Mouse (Mus musculus) adrenal gland, postnatal 36 days (tissue): ENCODE data around the gene Glb1. TPM values are rescaled to one million over a fixed set of nuclear protein-coding genes. Genes with fewer than 3 reads are reported as not detected.
A peak's percentile ranks its signal among the peaks of the same experiment; 100 is the strongest.
"Not testable (repeated sequence)": the region's sequence is repeated elsewhere in the genome, so short reads cannot be mapped to it uniquely, and the experiment has no call there.

ENCODE experiments used
- DNase-seq, 2 experiments: peaks; one replicate each; pipeline ENCODE4 v3.0.0; 2021; ENCODE audit warnings: mixed read lengths in 1 of 2
- total RNA-seq, 2 experiments: library from RNA; stranded (reverse); gene quantifications; 2 replicates each; pipeline ENCODE4 v1.2.3; 2021

Gene Glb1
- total RNA-seq, 2 experiments from 2014 or later = 29.1 to 32.1 TPM

DNA sequence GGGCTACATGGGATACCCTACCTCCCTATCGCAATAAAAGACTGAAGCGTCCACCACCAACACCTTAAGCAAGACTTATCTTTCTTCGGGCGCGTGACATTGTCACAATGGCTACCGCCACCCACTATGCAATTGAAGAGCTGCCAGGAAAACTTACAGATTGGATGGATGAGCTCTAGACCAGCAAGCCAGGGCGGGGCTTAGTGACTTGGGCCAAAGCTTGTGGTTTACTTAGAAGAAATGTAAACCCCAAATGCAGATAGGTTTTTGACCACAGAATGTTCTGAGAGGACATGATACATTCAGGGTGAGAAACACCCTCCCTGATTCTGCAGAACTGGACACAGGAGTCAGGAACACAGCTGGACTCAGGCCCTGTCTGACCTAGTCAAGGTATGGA is 100.2 kb downstream of the Glb1 start:
- no peak for DNase-seq

DNA sequence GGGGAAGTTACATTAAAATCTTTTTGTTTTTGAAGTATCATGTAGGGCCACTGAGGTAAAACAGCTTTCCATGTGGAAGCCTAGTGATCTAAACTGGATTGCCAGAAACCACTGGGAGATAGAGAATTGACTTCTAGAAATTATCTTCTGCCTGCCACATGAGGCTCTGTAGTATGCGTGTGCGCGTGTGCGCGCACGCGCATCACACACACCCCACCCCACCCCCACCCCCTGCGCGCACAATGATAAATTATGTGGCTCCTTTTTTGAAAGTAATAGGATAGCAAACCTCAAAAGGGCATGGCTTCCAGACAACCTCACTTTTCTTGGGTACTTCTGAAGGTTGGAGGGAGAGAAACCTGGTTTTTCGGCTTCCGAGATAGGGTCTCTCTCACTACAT is 101.0 kb downstream of the Glb1 start:
- DNase-seq = no peak

DNA sequence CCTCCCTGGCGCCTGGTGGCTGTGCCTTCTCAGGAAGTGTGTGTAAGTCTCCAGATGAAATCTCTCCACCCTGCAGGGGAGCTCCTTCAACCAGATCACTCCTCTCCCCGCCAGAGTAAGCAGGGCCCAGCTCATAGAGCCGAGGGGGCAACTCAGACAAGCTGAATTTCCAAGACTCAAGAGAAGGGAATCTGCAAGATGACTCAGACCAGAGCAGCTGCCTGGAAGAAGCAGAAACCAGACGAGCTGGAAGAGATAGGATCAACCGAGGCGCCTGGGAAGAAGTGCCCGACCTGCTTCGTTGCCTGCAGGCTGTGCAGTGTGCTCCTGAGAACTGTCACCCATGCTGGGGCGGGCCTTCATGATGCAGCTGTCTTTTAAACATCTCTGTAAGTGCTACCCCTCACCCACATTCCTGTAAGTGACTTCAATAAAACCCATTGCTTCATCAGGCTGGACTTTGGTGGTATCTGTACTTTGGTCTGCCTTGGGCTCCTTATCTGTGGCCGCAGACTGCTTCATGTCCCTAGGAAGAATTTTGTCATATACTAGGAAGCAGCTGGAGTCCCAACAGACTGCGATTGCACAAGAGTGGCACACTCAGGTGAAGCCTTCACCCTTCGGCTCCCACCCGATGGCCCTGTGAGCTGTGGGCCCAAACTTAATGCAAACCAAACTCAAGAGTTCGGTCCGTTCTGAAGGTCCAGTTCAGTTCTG is 102.0 kb downstream of the Glb1 start:
- no peak for DNase-seq

DNA sequence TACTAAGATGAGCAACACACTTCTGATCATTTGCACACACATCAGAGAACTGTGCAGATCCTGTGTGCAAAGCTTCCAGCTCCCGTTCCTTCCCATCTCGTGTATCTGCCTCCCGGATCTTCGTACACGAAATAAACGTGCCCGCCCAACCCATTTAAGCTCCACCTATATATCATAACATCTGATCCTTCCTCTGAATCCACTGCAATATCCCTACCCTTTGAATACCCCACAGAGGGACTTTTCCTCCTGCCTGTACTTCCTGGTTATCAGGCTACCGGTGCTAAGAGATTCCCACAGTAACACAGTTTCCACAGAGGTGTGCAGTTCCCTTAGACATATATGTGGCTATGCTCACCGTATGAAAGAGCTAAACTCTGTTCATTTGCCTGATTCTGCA is 103.9 kb downstream of the Glb1 start, which contains the start of gene Ccr4:
TSS of gene Ccr4 (minus strand) at position 101 of the 400 bp plus-strand sequence.
- no peak for DNase-seq

DNA sequence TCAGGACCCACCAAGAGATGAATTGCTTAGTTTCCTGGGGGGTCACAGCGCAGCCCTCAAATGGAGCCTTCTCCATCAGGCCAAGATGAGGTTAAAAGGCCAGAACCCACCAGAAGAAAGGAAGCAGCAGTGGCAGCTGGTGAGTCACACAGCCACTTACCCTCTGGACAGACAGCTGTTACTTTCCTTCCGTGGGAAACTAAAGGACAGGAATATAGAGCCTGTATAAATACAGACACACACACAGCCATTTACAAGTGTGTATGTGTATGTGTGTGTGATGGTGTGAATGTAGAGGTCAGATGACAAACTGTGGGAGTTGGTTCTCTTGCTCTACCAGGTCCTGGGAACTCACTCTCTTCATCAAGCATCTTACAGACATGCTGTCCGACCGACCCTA is 105.7 kb downstream of the Glb1 start:
- DNase-seq = no peak

DNA sequence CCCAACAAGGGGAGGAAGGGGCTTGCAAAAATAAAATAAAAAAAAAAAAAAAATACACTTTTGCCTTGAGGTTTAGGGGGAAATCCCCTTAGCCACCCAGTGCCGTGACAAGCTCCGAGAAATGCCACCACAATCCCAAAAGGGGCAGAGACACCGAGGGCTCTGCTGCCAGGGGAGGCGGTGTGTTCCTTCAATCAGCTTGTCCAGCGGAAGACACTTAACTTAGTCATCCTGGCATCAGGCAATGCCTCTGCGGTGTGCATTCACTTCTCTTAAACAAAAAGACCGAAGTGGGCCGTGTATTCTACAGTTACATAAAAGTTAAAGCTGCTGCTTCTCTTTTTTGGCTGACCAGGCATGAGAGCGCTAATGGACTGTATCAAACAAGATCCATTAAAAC is 106.5 kb downstream of the Glb1 start:
- no peak for DNase-seq

DNA sequence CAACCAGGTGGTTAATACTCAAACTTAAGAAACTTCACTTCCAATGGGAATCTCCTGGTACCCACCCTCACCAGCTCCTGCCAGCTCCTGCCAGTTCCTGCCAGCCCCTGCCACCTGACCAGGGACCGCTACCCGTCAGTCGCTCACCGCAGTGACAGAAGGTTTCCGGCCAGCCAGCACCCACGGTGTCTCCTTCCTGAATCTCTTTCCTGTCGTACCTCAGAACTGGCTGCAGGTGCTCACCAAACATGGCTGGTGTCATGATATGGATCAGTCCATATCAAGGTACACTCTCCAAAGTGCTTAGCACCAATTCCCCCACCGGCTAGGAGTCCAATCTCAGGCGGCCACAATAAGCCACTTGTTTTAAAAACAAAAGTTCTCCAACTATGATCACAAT is 108.9 kb downstream of the Glb1 start:
- DNase-seq = no peak

DNA sequence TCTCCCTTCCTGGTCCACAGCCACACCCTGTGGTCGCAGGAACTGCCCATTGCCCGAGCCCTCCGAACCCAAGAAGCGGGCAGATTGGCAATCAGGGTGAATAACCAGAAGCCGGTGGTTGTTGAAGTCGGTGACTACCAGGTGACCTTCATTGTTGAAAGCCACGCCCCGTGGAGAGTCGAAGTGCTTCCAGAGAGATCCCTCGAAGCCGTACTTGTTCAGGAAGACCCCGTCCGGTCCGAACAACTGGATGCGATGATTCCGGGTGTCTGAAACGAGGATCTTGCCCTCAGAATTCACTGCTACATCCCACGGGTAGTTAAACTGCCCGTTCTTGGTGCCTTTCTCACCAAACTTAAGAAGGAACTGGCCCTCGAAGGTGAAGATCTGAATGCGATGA is 112.0 kb downstream of the Glb1 start:
- DNase-seq = no peak

DNA sequence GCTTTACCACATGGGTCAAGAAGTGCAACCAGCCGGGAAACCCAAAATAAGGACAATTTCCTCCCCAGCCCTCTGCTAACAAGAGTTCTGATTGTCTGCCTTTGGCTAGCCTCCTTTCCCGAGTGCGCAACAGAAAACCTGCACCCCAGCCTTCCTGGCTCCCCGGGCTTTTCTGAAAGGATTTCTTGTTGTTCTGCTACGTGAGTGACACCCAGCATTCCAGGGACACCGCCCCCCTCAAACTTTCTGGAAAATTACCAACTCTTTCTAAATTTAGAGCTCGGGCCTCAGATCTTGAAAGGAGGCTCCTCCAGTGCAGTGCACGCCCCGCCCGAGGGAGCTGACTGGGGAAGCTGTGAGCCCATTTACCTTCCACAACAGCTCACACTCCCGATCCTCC is 114.5 kb downstream of the Glb1 start, which contains the start of gene C130032M10Rik:
TSS of gene C130032M10Rik (plus strand) at position 334 of the 400 bp plus-strand sequence.
- peak in 1 of 2 experiments; percentile 14 for DNase-seq

DNA sequence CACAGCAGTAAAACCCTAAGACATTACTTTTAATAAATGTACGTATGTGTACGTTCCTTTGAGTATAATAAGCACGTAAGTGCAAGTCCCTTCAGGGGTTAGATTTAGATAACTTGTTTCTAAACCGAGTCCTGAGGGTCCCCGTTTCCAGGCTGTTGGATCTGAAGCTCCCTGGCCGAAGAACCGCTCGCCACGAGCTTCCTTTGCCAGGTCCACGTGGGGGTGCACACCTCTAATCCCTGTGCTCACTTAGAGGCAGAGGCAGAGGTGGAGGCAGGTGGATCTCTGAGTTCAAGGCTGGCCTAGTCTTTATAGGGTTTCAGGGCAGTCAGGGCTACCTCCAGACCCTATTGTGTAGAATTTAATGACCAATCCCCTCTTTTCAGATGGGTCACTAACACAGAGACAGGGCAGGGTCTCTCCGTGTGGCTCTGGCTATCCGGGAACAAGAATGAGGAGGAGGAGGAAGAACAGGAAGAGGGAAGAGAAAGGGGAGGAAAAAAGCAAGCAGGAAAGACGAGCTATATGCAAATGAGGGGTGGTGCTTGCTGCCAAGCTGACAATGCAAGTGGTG is 117.1 kb downstream of the Glb1 start:
- DNase-seq = no peak

DNA sequence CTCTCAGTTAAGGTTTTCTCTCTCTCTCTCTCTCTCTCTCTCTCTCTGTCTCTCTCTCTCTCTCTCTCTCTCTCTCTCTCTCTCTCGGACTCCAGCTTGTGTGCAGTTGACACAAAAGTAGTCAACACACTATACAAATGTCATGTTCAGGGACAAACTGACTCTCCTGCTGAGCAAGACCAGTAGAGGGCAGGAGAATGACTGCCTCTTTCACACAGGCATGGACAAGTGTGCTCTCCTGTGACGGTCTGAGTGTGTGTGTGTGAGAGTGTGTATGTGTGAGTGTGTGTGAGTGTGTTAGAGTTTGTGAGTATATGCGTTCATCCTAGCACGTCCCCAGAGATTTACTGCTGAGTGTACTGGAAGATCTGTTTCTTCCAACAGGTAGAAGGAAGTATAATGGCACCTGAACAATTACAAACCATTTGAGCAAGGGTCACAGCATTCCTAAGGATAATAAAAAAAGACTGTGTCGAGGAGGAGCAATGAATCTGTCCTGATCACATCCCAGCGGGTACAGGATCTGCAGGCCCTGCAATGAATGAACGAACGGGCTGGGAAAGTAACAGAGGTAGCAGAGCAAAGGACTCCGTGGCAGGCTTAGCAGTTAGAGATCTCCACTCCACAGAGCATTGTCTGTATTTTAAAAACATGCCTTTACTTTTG is 118.1 kb downstream of the Glb1 start:
- no peak for DNase-seq

DNA sequence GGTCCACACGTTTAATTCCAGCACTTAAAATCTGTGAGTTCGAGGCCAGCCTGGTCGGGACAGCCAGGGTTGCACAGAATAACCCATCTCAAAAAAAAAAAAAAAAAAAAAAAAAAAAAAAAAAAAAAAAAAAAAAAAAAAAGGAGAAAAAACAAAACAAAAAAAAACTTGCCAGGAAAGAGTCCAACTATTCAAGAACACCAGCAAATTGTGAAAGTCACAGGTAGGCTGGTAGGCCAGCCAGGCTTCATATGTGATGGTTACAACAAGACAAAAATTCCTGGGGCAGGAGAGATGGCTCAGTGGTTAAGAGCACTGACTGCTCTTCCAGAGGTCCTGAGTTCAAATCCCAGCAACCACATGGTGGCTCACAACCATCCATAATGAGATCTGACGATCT is 119.7 kb downstream of the Glb1 start:
- not testable (repeated sequence) for DNase-seq

DNA sequence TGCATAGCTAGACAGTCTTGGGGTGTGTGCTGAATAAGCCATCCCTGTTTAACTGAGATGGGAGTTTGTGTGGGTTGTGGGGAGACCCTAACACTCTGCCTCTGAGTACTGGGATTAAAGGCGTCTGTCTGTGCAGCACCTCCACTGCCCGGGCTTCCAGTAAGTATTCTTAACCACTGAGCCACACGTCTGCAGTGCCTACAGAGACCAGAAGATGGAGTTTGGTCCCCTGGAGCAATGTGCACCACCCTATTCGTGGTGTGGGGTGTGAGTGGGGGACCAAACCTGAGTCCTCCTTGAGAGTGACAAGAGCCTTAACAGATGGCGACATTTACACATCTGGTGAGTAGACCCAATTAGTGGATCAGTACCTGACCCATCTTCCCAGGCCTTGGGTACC is 121.2 kb downstream of the Glb1 start:
- no peak for DNase-seq

DNA sequence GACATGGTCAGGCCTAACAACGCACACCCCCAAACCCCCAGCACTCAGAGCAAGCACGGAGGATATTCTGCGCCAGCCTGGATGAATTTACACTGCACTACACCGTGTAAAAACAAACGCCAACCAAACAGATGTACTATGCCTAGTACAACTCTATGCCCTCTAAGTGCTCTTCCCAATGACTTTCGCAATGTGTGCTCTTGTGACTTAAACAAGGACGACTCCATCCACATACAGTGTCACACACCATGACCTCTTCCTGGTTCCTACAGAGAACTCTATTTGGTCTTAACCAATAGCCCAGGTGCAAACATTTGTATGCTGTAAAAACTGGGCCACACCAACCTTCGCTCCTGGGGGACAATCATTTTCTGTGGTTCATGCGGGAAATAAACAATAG is 121.6 kb downstream of the Glb1 start:
- DNase-seq = no peak

Other genes starting within 250 kb of the Glb1 start
- gene Bcl2a1c, start 70.9 kb upstream of the Glb1 start, total RNA-seq = not detected
- 100 to 1,000 TPM; 111 to 112 TPM for gene Crtap, start 10.4 kb upstream of the Glb1 start, total RNA-seq
- gene Tmppe, start within 50 bp of the Glb1 start, total RNA-seq = 1 to 10 TPM; 6.3 to 7.0 TPM
- not detected for gene Ccr4, start 103.8 kb downstream of the Glb1 start, total RNA-seq
- gene C130032M10Rik, start 114.6 kb downstream of the Glb1 start, total RNA-seq = not detected
- gene Trim71, start 163.3 kb downstream of the Glb1 start, total RNA-seq = under 1 TPM in 1 of 2 experiments, not detected in 1; 0.03 TPM
- gene Cnot10, start 239.1 kb downstream of the Glb1 start, total RNA-seq = 10 to 100 TPM; 34.0 to 34.4 TPM